12 mouse cellular contexts compared by ENCODE assay signal in genomic region chr14:73433487-73433886, GRCm38 (mm10). TPM values are rescaled to one million over a fixed set of nuclear protein-coding genes. Genes with fewer than 3 reads are reported as not detected.
DNase-seq lines count a peak whose midpoint lies in the region; ATAC-seq lines count a peak whose summit lies in the region.
"Had no signal": no experiment of that assay in that cellular context is flagged by ENCODE, and none has a peak within 500 bp of the region (broad histone marks: within the 10 kb centered on the region; RNA-seq: fewer than 3 reads in every experiment).

No protein-coding gene starts in this region.

- peak; percentile 53 for DNase-seq in adrenal gland, postnatal 10 days
- DNase-seq in adrenal gland, postnatal 4 days (ENCODE audit: low spot score in 2 of 2): no peak
- peak; percentile 13 to 15 for DNase-seq in B cell, adult 2 months
- DNase-seq in adrenal gland, postnatal 14 days: peak; percentile 61
- no peak for DNase-seq in retina, embryonic 14.5 days (ENCODE audit: low spot score)
- DNase-seq in frontal cortex, adult 2 months (ENCODE audit: extremely low spot score in 1 of 2, low spot score in 1 of 2): no peak
- DNase-seq in heart, adult 9 months (ENCODE audit: low spot score in 2 of 2): no peak
- DNase-seq: cerebellum, adult 9-10 months; lung, adult 18-20 months; thymus, postnatal 4 days had no signal

- peak; percentile 73 for ATAC-seq in inflammation-experienced regulatory T-cells, adult 6 months
- ATAC-seq: hindbrain, embryonic 16.5 days had no signal

RNA-seq across cellular contexts. Expression of gene Itm2b, which starts 48.4 kb away (rescaled TPM):
- 100 to 1,000 TPM; 788 to 894 TPM for total RNA-seq in adrenal gland, postnatal 10 days (2021)
- total RNA-seq in adrenal gland, postnatal 4 days (2021): 100 to 1,000 TPM; 885 to 908 TPM
- total RNA-seq in adrenal gland, postnatal 14 days (2021): 848 and 849 TPM in 2 replicates
- polyA plus RNA-seq in inflammation-experienced regulatory T-cells, adult 6 months (2017; shearing (Covaris generic)): 1,000 to 10,000 TPM in 2 of 3 experiments, 100 to 1,000 TPM in 1; 933 to 1,139 (median 1,095) TPM
- 1,263 and 1,284 TPM in 2 replicates for polyA plus RNA-seq in frontal cortex, adult 2 months (2012; rRNA removed)

Comparison
In these comparisons a context has a peak if more than half of its experiments do, and no peak if none do; other contexts are left out.
1. DNase-seq: peak in adrenal gland, postnatal 10 days (single experiment), B cell, adult 2 months (2 of 2) and adrenal gland, postnatal 14 days (single experiment); none in adrenal gland, postnatal 4 days (0 of 2), retina, embryonic 14.5 days (single experiment), frontal cortex, adult 2 months (0 of 2) and heart, adult 9 months (0 of 2).